Mouse (Mus musculus): ENCODE data around the gene Tkt. TPM values are rescaled to one million over a fixed set of nuclear protein-coding genes. Genes with fewer than 3 reads are reported as not detected.
A peak's percentile ranks its signal among the peaks of the same experiment; 100 is the strongest.
"Not testable (repeated sequence)": the region's sequence is repeated elsewhere in the genome, so short reads cannot be mapped to it uniquely, and the experiment has no call there.

Tkt gene
- polyA plus RNA-seq, 1 experiment from 2014 or later, result 288 TPM

GRCm38 (mm10) chr14:30531896-30532295, 16.3 kb upstream of the Tkt start:
- ATAC-seq (ENCODE audit: low FRiP score, low read depth), result no peak
- 93% methylated on average over 6 of the region's 6 CpGs for WGBS

GRCm38 (mm10) chr14:30533780-30534450, 14.2 kb upstream of the Tkt start:
- 85% methylated on average over 6 of the region's 6 CpGs for WGBS
- Histone ChIP-seq H3K9me3 (no peaks in the 10 kb centered on the region), H3K4me1 (replicated peaks) (peaks cover 8% of the 10 kb centered on the region), H3K4me2 (no peak overlapping the region), H3K4me3 (no peak overlapping the region), H3K9ac (no peak overlapping the region), H3K27ac (replicated peaks) (no peak overlapping the region), H3K27me3 (no peaks in the 10 kb centered on the region), H3K36me3 (no peaks in the 10 kb centered on the region)
- ATAC-seq (ENCODE audit: low FRiP score, low read depth), result no peak

More at GRCm38 (mm10) chr14:30531896-30532295, 16.3 kb upstream of the Tkt start:
- H3K4me1 ChIP-seq (replicated peaks), result peaks cover 8% of the 10 kb centered on the region
- no peak overlapping the region for H3K4me2 ChIP-seq
- H3K4me3 ChIP-seq, result no peak overlapping the region
- no peaks in the 10 kb centered on the region for H3K9me3 ChIP-seq
- no peak overlapping the region for H3K27ac ChIP-seq (replicated peaks)
- no peaks in the 10 kb centered on the region for H3K27me3 ChIP-seq
- H3K9ac ChIP-seq, result no peak overlapping the region
- 0 out of 2 replicates have a peak, but pooled peaks cover 3% of the 10 kb centered on the region for H3K36me3 ChIP-seq

GRCm38 (mm10) chr14:30541541-30541940, 6.6 kb upstream of the Tkt start:
- WGBS, result 41% methylated on average over 10 of the region's 10 CpGs
- Histone ChIP-seq H3K27ac (replicated peaks) (no peak overlapping the region), H3K9ac (no peak overlapping the region), H3K4me2 (no peak overlapping the region), H3K9me3 (no peaks in the 10 kb centered on the region), H3K4me3 (no peak overlapping the region), H3K36me3 (no peaks in the 10 kb centered on the region), H3K4me1 (replicated peaks) (peaks cover 4% of the 10 kb centered on the region), H3K27me3 (no peaks in the 10 kb centered on the region)
- ATAC-seq (ENCODE audit: low FRiP score, low read depth), result peak; percentile 89

GRCm38 (mm10) chr14:30543331-30543730, 4.8 kb upstream of the Tkt start:
- peaks cover 11% of the 10 kb centered on the region for H3K4me1 ChIP-seq (replicated peaks)
- H3K9ac ChIP-seq; H3K27ac ChIP-seq (replicated peaks); H3K9me3 ChIP-seq; H3K36me3 ChIP-seq; ATAC-seq (ENCODE audit: low FRiP score, low read depth); H3K4me3 ChIP-seq; H3K4me2 ChIP-seq; H3K27me3 ChIP-seq: not testable (repeated sequence)
- 89% methylated on average over 5 of the region's 5 CpGs for WGBS

GRCm38 (mm10) chr14:30548965-30549776, 1.0 kb downstream of the Tkt start:
- WGBS, result under 1% methylated on average over 68 of the region's 69 CpGs

GRCm38 (mm10) chr14:30549777-30550149, 1.6 kb downstream of the Tkt start:
- peak overlapping the region; percentile 74 for H3K9ac ChIP-seq
- 0% methylated on average over 10 of the region's 10 CpGs for WGBS
- H3K27ac ChIP-seq (replicated peaks), result peak overlapping the region; percentile 94

More at GRCm38 (mm10) chr14:30548965-30549776, 1.0 kb downstream of the Tkt start:
- H3K4me3 ChIP-seq, result peak overlapping the region; percentile 65
- H3K4me2 ChIP-seq, result peak overlapping the region; percentile 74
- no peaks in the 10 kb centered on the region for H3K9me3 ChIP-seq
- H3K9ac ChIP-seq, result peak overlapping the region; percentile 74
- peaks cover 34% of the 10 kb centered on the region for H3K4me1 ChIP-seq (replicated peaks)
- H3K27me3 ChIP-seq, result no peaks in the 10 kb centered on the region
- ATAC-seq (ENCODE audit: low FRiP score, low read depth), result peak; percentile 93
- peak overlapping the region; percentile 94 for H3K27ac ChIP-seq (replicated peaks)
- no peaks in the 10 kb centered on the region for H3K36me3 ChIP-seq

GRCm38 (mm10) chr14:30550232-30551070, 2.3 kb downstream of the Tkt start:
- Histone ChIP-seq H3K9me3 (no peaks in the 10 kb centered on the region), H3K27ac (replicated peaks) (peak overlapping the region; percentile 94; the same call in 1 of the 2 replicates), H3K36me3 (no peaks in the 10 kb centered on the region), H3K4me2 (peak overlapping the region; percentile 74), H3K27me3 (no peaks in the 10 kb centered on the region), H3K4me3 (peak overlapping the region; percentile 65), H3K4me1 (replicated peaks) (peaks cover 34% of the 10 kb centered on the region), H3K9ac (peak overlapping the region; percentile 74)
- ATAC-seq (ENCODE audit: low FRiP score, low read depth), result no peak
- 33% methylated on average over 8 of the region's 8 CpGs for WGBS

More at GRCm38 (mm10) chr14:30549777-30550149, 1.6 kb downstream of the Tkt start:
- Histone ChIP-seq H3K4me3 (peak overlapping the region; percentile 65), H3K36me3 (no peaks in the 10 kb centered on the region), H3K4me1 (replicated peaks) (peaks cover 34% of the 10 kb centered on the region), H3K4me2 (peak overlapping the region; percentile 74), H3K27me3 (no peaks in the 10 kb centered on the region), H3K9me3 (no peaks in the 10 kb centered on the region)
- ATAC-seq (ENCODE audit: low FRiP score, low read depth), result peak; percentile 31

GRCm38 (mm10) chr14:30551509-30551908, 3.4 kb downstream of the Tkt start:
- Histone ChIP-seq H3K4me2 (peak overlapping the region; percentile 74), H3K36me3 (no peaks in the 10 kb centered on the region), H3K4me3 (peak overlapping the region; percentile 65), H3K4me1 (replicated peaks) (peaks cover 34% of the 10 kb centered on the region), H3K27me3 (no peaks in the 10 kb centered on the region), H3K27ac (replicated peaks) (no peak overlapping the region), H3K9me3 (no peaks in the 10 kb centered on the region), H3K9ac (peak overlapping the region; percentile 17)
- WGBS, result 54% methylated on average over 5 of the region's 5 CpGs
- no peak for ATAC-seq (ENCODE audit: low FRiP score, low read depth)

GRCm38 (mm10) chr14:30551981-30552380, 3.8 kb downstream of the Tkt start:
- ATAC-seq (ENCODE audit: low FRiP score, low read depth), result no peak
- H3K4me2 ChIP-seq, result no peak overlapping the region; the same call in 1 of the 2 replicates
- H3K9me3 ChIP-seq, result no peaks in the 10 kb centered on the region
- WGBS, result 96% methylated on average over 2 of the region's 2 CpGs
- H3K36me3 ChIP-seq, result no peaks in the 10 kb centered on the region
- no peaks in the 10 kb centered on the region for H3K27me3 ChIP-seq
- no peak overlapping the region for H3K4me3 ChIP-seq
- peaks cover 34% of the 10 kb centered on the region for H3K4me1 ChIP-seq (replicated peaks)
- H3K9ac ChIP-seq, result no peak overlapping the region
- no peak overlapping the region for H3K27ac ChIP-seq (replicated peaks)

GRCm38 (mm10) chr14:30553185-30553584, 5.0 kb downstream of the Tkt start:
- no peaks in the 10 kb centered on the region for H3K27me3 ChIP-seq

GRCm38 (mm10) chr14:30556651-30557050, 8.5 kb downstream of the Tkt start:
- Histone ChIP-seq H3K9ac (no peak overlapping the region), H3K4me2 (no peak overlapping the region), H3K27ac (replicated peaks) (no peak overlapping the region), H3K4me1 (replicated peaks) (peaks cover 19% of the 10 kb centered on the region), H3K4me3 (no peak overlapping the region), H3K36me3 (peaks cover 32% of the 10 kb centered on the region), H3K27me3 (no peaks in the 10 kb centered on the region), H3K9me3 (no peaks in the 10 kb centered on the region)
- 90% methylated on average over 2 of the region's 2 CpGs for WGBS
- no peak for ATAC-seq (ENCODE audit: low FRiP score, low read depth)

More at GRCm38 (mm10) chr14:30553185-30553584, 5.0 kb downstream of the Tkt start:
- Histone ChIP-seq H3K4me1 (replicated peaks) (peaks cover 32% of the 10 kb centered on the region), H3K9me3 (no peaks in the 10 kb centered on the region), H3K4me3 (no peak overlapping the region), H3K36me3 (no peaks in the 10 kb centered on the region), H3K4me2 (no peak overlapping the region), H3K27ac (replicated peaks) (no peak overlapping the region), H3K9ac (no peak overlapping the region)
- no peak for ATAC-seq (ENCODE audit: low FRiP score, low read depth)
- WGBS, result 86% methylated on average over 4 of the region's 4 CpGs

All from hindbrain, embryonic 15.5 days (tissue).